Mouse (Mus musculus) forebrain, embryonic 10.5 days (tissue): Measurements from ENCODE around the gene Ppil4. TPM values are rescaled to one million over a fixed set of nuclear protein-coding genes. Genes with fewer than 3 reads are reported as not detected.

Experiments used
- DNase-seq: peaks from one replicate; pipeline ENCODE4 v3.0.0-alpha.2; 2017; ENCODE audit warnings: low spot score; ENCODE audit errors: extremely low spot score
- H3K27ac ChIP-seq: fragments of 300-500 bp; sonication (generic); 2 replicates; pipeline ENCODE4 v1.5.1; 2016; ENCODE audit warnings: mild to moderate bottlenecking
- H3K27me3 ChIP-seq: fragments of 300-500 bp; sonication (generic); 2 replicates; pipeline ENCODE4 v1.6.1; 2016; ENCODE audit warnings: mild to moderate bottlenecking; ENCODE audit not compliant: poor library complexity, severe bottlenecking
- H3K36me3 ChIP-seq: fragments of 300-500 bp; sonication (generic); replicated peaks from 2 replicates; pipeline ENCODE4 v1.6.1; 2016; ENCODE audit warnings: mild to moderate bottlenecking, moderate library complexity
- H3K4me1 ChIP-seq: fragments of 300-500 bp; sonication (generic); 2 replicates; pipeline ENCODE4 v1.6.1; 2016
- H3K4me3 ChIP-seq: fragments of 300-500 bp; sonication (generic); 2 replicates; pipeline ENCODE4 v1.5.1; 2016; ENCODE audit warnings: mild to moderate bottlenecking, moderate library complexity
- H3K9me3 ChIP-seq: fragments of 300-500 bp; sonication (generic); 2 replicates; pipeline ENCODE4 v1.6.1; 2016; ENCODE audit warnings: mild to moderate bottlenecking, moderate library complexity
- WGBS: fragments of 180-500 bp; shearing (Covaris S2); methylation state at CpG from one replicate; pipeline ENCODE4 v1.1.7; 2016; 5-methylcytosine and 5-hydroxymethylcytosine counted together
- polyA plus RNA-seq: library from polyadenylated mRNA; unstranded; fragments of >200 nt; fragmentation: Nextera tagmentation; extraction: Ambion mirVana; gene quantifications from 2 replicates; pipeline ENCODE4 v1.2.1, GENCODE M21; 2016

Gene Ppil4
- polyA plus RNA-seq, 1 experiment from 2014 or later: 43.4 TPM

DNA sequence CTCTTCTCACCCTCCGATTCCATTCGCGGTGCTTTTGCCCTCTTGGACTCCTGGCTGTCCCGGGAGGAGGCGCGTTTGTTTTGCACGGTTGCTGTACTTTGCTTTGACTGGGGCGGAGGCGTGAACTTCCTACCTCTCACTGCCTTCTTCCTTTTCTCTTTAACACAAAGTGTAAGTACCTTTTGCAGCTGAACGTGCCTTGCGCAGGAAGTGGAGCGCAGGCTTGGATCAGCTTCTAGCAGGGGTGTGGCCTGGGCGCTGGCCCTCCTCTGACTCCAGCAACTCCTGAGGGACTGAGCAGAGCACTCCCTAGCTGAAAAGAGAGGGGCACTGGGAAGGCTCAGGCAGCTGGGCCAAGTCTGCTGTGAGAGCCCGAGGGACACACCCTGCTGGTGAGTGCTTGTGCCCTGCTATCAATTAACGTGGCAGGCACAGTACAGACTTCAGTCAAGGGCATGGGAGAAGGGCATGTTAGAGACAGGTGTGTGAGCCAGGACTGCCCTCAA, 39.5 kb downstream of the Ppil4 start, which contains the start of gene Zc3h12d:
Gene Zc3h12d, plus strand, starts transcription at position 300 of the 506 bp plus-strand sequence.
- H3K27ac ChIP-seq: 0 out of 2 replicates have a peak within 1 kb of the TSS, but pooled peaks have one; percentile 11
- H3K9me3 ChIP-seq: no peaks in the 10 kb centered on the region
- H3K4me1 ChIP-seq: peaks cover 10% of the 10 kb centered on the region
- peak within 1 kb of the TSS; percentile 40 for H3K4me3 ChIP-seq
- no peaks in the 10 kb centered on the region; the same call in 1 of the 2 replicates for H3K36me3 ChIP-seq
- no peaks in the 10 kb centered on the region for H3K27me3 ChIP-seq
- 7% methylated on average over 15 of the region's 15 CpGs for WGBS
- peak; percentile 39 for DNase-seq

DNA sequence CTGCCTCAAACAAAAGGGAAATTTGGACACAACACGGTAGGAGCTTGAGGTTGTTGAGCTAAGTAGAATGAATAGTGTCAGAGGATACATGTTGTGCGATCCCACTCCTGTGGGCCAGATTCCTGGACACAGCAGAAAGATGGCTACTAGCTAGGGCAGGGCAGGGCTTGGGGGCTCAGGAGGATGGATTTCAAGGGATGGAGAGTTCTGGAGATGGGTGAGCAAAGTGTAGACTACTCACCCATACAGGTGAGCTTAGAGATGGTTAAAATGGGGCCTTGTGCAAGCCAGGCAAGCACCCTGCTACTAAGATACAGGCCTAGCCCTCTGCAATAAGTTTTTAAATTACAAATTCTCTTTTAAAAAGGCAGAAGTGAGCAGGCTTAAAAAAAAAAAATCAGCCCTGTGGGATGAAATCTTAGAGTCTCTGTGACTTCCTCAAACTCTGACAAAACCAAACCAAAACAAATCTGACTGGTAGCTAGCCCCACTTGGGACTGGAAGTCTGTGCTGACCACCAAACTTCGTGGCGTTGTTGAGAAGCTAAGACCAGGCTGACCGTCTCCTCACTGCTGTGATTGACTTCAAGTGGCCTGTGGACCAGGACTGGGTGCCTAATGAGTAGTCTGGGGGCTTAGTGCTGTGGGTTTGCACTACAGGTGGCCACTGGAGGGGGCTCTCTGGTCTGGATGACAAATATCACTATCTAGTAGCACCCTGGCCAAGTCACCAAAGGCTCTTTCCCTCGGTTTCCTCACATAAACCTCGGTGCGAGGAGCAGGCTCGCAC, 40.9 kb downstream of the Ppil4 start:
- 82% methylated on average over 9 of the region's 9 CpGs for WGBS
- Histone ChIP-seq H3K27me3 (no peaks in the 10 kb centered on the region), H3K36me3 (no peaks in the 10 kb centered on the region), H3K4me1 (peaks cover 10% of the 10 kb centered on the region), H3K9me3 (no peaks in the 10 kb centered on the region), H3K27ac (no peak overlapping the region), H3K4me3 (no peak overlapping the region)
- DNase-seq: no peak

- H3K27ac ChIP-seq: no peak overlapping the region
- peaks cover 10% of the 10 kb centered on the region for H3K4me1 ChIP-seq
- H3K36me3 ChIP-seq: no peaks in the 10 kb centered on the region
- 84% methylated on average over 10 of the region's 10 CpGs for WGBS
- no peak overlapping the region for H3K4me3 ChIP-seq
- H3K9me3 ChIP-seq: no peaks in the 10 kb centered on the region
- DNase-seq: no peak
- no peaks in the 10 kb centered on the region for H3K27me3 ChIP-seq
Measured at GRCm38 (mm10) chr10:7834671-7835225, 42.1 kb downstream of the Ppil4 start.

GRCm38 (mm10) chr10:7836902-7837301, 44.2 kb downstream of the Ppil4 start:
- H3K27ac ChIP-seq: no peak overlapping the region
- no peak overlapping the region for H3K4me3 ChIP-seq
- H3K27me3 ChIP-seq: no peaks in the 10 kb centered on the region
- peaks cover 7% of the 10 kb centered on the region for H3K4me1 ChIP-seq
- 76% methylated on average over 2 of the region's 2 CpGs for WGBS
- H3K36me3 ChIP-seq: no peaks in the 10 kb centered on the region
- H3K9me3 ChIP-seq: no peaks in the 10 kb centered on the region
- DNase-seq: no peak

DNA sequence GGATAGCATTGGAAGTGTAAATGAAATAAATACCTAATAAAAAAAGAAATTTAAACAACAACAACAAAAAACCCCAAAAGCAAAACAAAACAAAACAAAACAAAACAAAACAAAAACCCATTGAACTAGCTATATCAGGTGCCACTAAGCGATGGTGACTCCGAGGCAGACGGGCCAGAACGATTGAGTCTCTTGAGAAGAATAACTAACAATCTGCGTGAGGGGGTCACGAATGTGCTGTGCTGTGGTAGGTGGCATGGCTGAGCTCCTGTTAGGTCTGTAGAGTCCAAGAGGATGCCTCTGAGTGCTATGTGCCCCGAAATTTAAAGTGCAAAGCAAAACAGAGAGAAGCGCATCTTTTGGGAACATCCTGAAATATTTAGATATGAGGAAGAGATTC, 44.8 kb downstream of the Ppil4 start:
- no peaks in the 10 kb centered on the region for H3K36me3 ChIP-seq
- no peaks in the 10 kb centered on the region for H3K9me3 ChIP-seq
- no peak overlapping the region for H3K27ac ChIP-seq
- H3K4me1 ChIP-seq: peaks cover 2% of the 10 kb centered on the region
- 94% methylated on average over 8 of the region's 8 CpGs for WGBS
- H3K4me3 ChIP-seq: no peak overlapping the region
- DNase-seq: no peak
- H3K27me3 ChIP-seq: no peaks in the 10 kb centered on the region

GRCm38 (mm10) chr10:7838036-7838435, 45.3 kb downstream of the Ppil4 start:
- no peak for DNase-seq
- WGBS: 91% methylated on average over 8 of the region's 8 CpGs
- H3K36me3 ChIP-seq: no peaks in the 10 kb centered on the region
- H3K27me3 ChIP-seq: no peaks in the 10 kb centered on the region
- H3K27ac ChIP-seq: no peak overlapping the region
- no peaks in the 10 kb centered on the region for H3K4me1 ChIP-seq
- H3K4me3 ChIP-seq: no peak overlapping the region
- no peaks in the 10 kb centered on the region for H3K9me3 ChIP-seq

DNA sequence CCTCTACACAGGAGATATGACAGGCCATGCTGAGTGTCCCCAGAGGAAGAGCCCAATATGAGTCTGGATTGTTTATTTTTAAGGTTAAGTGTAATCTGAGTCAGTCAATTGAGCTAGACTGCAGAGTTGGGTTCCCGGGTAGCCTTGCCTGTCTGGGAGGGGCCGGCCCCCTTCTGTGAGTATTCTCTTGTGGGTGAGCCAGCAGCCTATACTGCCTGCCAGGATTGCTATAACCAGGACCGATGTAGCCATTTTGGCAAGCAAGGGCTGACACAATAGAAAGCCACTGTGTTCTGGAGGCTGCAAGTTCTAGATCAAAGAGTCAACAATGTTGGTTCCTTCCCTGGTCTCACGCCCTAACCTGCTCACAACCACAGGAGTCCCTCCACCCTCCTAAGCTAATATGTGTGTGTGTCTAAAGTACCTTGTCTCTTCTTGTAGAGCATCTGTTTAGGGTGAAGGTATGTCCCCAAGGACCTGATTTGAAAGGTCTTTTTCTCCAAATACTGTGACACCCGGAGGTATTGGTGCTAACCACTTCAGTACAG, 46.3 kb downstream of the Ppil4 start:
- H3K4me3 ChIP-seq: no peak overlapping the region
- H3K9me3 ChIP-seq: no peaks in the 10 kb centered on the region
- H3K36me3 ChIP-seq: no peaks in the 10 kb centered on the region
- H3K4me1 ChIP-seq: no peaks in the 10 kb centered on the region
- H3K27me3 ChIP-seq: no peaks in the 10 kb centered on the region
- no peak overlapping the region for H3K27ac ChIP-seq
- DNase-seq: no peak
- 90% methylated on average over 5 of the region's 5 CpGs for WGBS

DNA sequence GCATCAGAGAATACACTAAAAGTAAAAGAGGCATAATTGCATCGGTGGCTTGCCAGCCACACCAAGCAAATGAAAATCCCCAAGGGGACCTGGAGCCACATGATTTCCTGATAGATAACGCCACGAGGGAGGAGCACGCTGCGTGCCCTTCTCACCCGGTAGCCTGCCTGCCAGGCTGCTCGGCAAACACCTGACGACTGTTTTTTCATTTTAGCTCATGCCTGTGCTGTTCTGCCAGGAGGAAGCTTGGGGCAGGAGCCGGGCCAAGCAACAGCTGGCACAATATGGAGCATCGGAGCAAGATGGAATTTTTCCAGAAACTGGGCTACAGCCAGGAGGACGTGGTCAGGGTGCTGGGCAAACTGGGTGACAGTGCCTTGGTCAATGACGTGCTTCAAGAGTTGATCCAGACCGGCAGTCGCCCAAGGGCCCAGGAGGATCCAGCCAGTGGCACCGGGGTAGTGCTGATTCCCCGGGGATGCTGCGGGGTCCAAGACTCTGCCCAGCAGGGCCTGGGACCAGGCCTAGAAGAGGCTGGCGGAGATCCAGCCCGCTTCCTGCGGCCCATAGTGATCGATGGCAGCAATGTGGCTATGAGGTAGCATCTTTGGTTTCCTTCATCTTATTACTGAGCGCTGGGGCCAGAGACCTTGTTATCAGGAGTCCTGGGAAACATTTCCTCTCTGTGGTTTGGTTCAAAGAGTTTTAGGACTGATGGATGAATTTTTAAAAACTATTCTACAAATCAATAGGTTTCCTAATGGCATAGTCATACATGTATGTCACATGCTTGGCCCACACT, 47.1 kb downstream of the Ppil4 start:
- Histone ChIP-seq H3K27me3 (no peaks in the 10 kb centered on the region), H3K36me3 (no peaks in the 10 kb centered on the region), H3K4me3 (no peak overlapping the region), H3K4me1 (no peaks in the 10 kb centered on the region), H3K27ac (no peak overlapping the region), H3K9me3 (no peaks in the 10 kb centered on the region)
- 91% methylated on average over 22 of the region's 22 CpGs for WGBS
- DNase-seq: no peak

- Histone ChIP-seq H3K4me3 (no peak overlapping the region), H3K27me3 (no peaks in the 10 kb centered on the region), H3K9me3 (no peaks in the 10 kb centered on the region), H3K4me1 (no peaks in the 10 kb centered on the region), H3K27ac (no peak overlapping the region), H3K36me3 (no peaks in the 10 kb centered on the region)
- 86% methylated on average over 2 of the region's 2 CpGs for WGBS
- DNase-seq: no peak
Measured at GRCm38 (mm10) chr10:7840353-7840733, 47.7 kb downstream of the Ppil4 start.

- Histone ChIP-seq H3K4me3 (no peak overlapping the region), H3K27me3 (no peaks in the 10 kb centered on the region), H3K4me1 (no peaks in the 10 kb centered on the region), H3K9me3 (no peaks in the 10 kb centered on the region), H3K36me3 (no peaks in the 10 kb centered on the region), H3K27ac (no peak overlapping the region)
- WGBS: 66% methylated on average over 3 of the region's 3 CpGs
- no peak for DNase-seq
Measured at GRCm38 (mm10) chr10:7840785-7841184, 48.1 kb downstream of the Ppil4 start.

DNA sequence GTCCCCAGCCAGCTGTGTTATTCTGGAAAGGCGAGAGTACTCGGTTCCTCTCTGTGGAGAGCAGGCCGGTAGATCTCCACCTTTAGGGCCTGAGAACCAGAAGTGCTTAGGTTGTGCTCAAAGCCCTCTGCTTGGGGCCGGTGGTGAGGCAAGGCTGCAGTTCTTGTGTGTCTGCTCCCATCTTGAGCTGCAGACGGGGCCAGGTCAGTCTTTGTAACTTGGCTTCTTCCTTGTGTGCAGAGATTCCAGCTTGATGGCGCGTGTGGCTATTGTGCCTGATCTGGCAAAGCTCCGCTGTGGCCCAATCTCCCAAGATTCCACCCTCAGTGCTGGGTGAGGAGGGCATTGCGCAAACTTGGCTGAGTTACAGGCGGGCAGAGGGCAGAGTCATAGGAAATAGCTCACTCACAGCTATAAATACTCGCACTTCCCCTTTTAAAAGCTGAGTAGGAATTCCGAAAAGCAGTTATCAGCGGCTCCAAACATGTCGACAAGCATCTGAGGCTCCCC, 48.9 kb downstream of the Ppil4 start:
- Histone ChIP-seq H3K4me3 (no peak overlapping the region), H3K27ac (no peak overlapping the region), H3K27me3 (no peaks in the 10 kb centered on the region), H3K9me3 (no peaks in the 10 kb centered on the region), H3K36me3 (no peaks in the 10 kb centered on the region), H3K4me1 (no peaks in the 10 kb centered on the region)
- 78% methylated on average over 14 of the region's 14 CpGs for WGBS
- DNase-seq: no peak

DNA sequence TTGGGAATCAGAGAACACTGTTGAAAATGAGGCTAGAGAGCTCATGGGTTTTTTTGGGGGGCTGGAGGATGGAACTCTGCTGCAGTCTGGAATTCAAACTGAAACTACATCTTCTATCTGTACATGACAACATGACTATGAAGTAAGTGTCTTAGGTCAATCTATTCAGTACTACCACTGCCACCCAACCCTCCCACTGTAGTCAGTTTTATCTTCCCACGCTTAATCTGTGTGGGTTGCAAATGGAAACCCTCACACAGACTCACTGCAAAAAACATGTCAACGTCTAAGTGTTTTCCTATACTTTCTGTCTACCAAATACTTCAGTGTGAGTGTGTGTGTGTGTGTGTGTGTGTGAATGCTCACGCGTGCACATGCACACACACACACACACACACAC, 50.5 kb downstream of the Ppil4 start:
- Histone ChIP-seq H3K27ac (no peak overlapping the region), H3K4me1 (no peaks in the 10 kb centered on the region), H3K9me3 (no peaks in the 10 kb centered on the region), H3K36me3 (no peaks in the 10 kb centered on the region), H3K27me3 (no peaks in the 10 kb centered on the region), H3K4me3 (no peak overlapping the region)
- DNase-seq: no peak
- whole genome bisulfite sequencing: 91% methylated on average over 4 of the region's 4 CpGs
